Mouse (Mus musculus) ovary, postnatal 14 days (tissue): Measurements from ENCODE around the gene Recql.
"Not testable (repeated sequence)": the region's sequence is repeated elsewhere in the genome, so short reads cannot be mapped to it uniquely, and the experiment has no call there.

ENCODE experiments used
- DNase-seq: peaks from one replicate; pipeline ENCODE4 v3.0.0; 2022; ENCODE audit warnings: low spot score

Recql gene

GRCm38 (mm10) chr6:142365742-142366472 is 21.0 kb downstream of the Recql start:
- DNase-seq: no peak

DNA sequence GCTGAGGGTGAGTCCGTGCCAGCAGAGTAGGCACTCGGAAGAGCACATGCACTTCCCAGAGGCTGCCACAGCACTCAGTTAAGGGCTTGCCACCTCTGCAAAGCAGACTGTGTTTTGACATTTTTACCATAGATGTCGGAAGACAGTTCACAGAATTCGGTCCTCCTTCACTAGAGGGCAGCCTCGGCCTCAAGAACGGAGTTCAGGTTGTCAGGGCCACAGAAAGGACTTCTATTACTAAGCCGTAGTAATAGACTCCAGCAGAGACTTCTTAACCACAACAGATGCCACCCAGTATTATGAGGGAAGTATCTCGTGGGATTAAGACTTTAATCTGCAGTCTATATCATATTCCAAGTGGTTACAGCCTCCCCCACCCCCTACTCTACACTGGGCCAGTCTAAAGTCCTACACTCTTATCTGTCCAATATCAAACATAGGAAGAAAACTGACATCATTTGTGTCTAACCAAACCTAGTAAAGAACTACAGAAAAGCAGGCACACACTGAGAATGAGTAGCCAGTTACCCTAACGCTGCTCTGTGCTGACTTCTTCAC is 23.8 kb downstream of the Recql start:
- no peak for DNase-seq

GRCm38 (mm10) chr6:142362036-142362435 is 24.9 kb downstream of the Recql start:
- DNase-seq: no peak

DNA sequence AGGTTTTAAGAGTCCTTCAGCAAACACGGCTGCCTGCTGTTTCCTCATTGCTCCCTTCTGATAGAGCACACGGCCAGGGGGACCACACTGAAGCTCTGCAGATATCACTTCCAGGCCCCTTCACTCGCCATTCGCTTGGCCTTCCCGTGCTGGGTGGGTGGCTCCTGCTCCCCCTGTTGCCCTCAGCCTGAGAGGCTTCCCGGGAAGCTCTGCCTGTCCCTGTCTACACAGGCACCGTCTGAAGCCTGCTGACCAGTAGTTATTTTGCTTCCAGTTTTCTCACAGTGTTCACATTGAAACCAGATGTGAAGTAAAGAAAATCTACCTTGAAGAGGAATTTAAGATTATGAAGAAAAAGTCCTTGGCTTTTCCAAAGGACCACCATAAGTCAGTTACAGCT is 29.8 kb downstream of the Recql start:
- no peak for DNase-seq

DNA sequence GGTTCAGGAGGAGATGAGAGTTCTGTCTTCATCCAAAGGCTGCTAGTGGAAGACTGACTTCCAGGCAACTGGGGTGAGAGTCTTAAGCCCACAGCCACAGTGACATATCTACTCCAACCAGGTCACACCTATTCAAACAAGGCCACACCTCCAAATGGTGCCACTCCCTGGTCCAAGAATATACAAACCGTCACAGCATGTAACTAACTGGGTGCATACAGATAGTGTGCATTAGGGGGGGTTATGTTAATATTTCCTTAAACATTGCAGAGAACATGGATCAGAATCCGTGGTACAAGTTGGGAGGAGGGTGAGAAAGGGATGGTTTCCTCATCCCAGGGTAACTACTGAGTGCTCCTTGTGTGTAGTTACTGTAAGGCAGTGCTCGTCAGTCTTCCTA is 34.8 kb downstream of the Recql start:
- not testable (repeated sequence) for DNase-seq

- DNase-seq: no peak
Measured at GRCm38 (mm10) chr6:142347431-142348385, 39.2 kb downstream of the Recql start.

GRCm38 (mm10) chr6:142346181-142347110 is 40.4 kb downstream of the Recql start:
- no peak for DNase-seq

DNA sequence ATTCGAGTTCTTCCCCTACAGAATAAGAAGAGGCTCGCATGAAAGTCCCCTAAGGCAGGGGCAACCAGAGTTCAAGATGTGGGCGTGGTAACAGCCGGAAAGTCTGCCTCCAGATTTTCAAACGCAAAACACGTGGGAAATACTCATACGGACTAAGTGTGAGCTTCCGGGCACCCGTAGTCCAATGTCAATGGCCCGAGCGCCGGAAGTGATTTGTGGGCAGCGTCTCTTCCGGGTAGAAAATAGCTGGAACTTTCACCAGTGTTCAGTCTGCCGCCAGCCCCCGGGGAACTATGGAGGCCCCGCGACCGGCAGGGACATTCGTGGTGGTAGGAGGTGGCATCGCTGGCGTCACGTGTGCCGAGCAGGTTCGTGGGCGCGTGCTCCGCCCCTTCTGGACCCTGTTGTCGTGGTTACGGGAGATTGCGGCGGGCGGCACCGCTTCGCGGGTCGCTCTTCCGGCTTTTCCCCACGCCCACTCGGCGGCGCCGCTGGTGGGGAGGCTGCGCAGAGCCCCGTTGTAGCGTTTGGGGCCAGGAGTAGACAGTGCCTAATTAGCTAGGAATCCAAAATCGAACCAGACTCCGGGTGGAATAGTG is 41.3 kb downstream of the Recql start, which contains the start of gene Pyroxd1:
Gene Pyroxd1, plus strand, starts transcription at position 215 of the 599 bp plus-strand sequence.
- DNase-seq: peak; percentile 60

GRCm38 (mm10) chr6:142343561-142343960 is 43.3 kb downstream of the Recql start:
- peak; percentile 17 for DNase-seq

DNA sequence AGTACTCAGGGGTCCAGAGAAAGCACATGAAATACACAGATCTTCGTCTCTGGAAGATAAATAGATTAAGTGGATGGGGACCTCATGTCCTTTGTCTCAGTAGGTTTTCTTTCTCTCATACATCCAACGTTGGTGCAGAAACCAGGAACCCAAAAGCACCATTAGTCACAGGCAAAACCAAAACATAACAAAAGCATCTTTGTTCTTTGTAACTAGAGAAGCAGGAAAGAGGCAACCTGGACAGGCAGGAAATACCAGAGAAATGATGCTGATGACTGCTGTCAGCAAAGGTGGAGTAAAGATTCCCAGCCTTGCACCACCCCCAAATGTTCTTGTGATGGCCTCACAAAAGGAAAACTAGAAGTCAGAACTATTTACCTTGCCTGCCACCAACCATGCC is 47.3 kb downstream of the Recql start:
- no peak for DNase-seq

DNA sequence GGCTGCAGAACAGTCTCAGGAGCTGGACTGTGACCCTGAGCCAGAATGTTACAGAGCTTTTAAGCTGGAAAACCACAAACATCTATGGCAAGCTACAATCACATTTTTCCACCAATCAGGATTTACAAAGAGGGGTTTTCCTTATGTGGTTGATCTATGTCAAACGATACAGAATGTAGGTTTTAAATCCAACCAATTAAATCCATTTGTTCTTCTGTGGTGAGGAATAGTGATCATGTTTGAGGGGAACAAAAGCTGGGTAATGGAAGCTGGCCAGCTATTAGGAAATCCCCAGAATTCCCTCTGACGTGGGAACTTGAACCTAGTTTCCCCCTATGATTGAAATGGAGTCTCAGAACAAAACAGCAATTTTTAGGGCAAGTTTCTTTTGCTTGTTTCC is 47.9 kb downstream of the Recql start:
- no peak for DNase-seq

- no peak for DNase-seq
Measured at GRCm38 (mm10) chr6:142329201-142329600, 57.7 kb downstream of the Recql start.

DNA sequence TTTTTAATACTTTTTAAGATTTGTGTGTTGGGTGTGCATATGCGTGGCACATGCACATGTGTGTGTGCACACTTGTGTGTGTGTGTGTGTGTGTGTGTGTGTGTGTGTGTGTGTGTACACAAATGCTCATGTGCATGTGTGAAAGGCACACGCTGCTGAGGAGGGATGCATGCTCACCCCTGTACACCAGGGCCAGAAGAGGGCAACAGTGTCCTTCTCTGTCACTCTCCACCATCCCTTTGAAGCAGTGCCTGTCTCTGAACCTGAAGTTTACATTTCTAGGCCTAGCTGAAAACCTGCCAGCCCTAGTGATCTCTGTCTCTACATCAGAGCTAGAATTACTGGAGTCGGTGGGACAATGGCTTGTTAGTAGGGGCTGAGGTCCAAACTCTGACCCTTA is 60.3 kb downstream of the Recql start:
- DNase-seq: no peak

DNA sequence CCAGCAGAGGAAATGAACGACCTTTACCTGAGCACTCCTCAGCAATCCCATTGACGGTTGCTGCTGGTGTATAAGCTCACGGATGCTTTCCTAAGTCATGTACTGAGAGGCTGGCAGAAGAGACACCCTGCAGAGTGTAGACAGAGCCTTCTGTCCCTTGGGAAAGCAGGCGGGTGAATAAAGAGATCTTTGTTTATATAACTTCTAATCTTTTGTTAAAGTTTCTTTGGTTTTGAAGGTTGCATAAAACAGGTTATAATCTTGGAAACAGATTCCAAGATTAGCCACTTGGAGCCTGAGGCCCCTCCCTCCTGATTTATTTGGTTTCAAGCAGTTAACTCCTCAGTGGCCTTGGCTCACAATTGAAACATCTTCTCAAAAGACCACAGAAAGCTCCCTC is 64.0 kb downstream of the Recql start, which contains the start of gene Slco1a5:
Gene Slco1a5, minus strand, starts transcription at position 101 of the 400 bp plus-strand sequence.
- DNase-seq: no peak

- no peak for DNase-seq
Measured at GRCm38 (mm10) chr6:142317106-142317505, 69.8 kb downstream of the Recql start.

- no peak for DNase-seq
Measured at GRCm38 (mm10) chr6:142314285-142314684, 72.6 kb downstream of the Recql start.

DNA sequence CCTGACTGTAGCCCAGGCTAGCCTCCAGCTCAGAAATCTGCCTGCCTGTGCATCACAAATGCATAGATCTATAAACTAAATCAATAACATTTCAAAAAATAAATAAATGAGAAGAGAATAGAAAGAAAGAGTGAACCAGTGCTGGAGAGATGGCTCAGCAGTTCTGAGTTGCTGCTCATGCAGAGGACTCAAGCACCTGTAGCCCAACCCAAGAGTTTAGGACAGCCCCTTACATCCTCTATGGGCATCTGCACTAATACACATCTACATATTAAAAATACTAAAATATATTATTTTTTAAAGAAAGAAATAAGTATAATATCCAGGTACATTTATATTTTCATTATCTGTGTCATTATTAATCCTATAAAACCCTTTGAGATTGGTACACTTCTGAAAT is 81.8 kb downstream of the Recql start:
- no peak for DNase-seq
